Mouse (Mus musculus): ENCODE data around the gene Dennd1a. TPM values are rescaled to one million over a fixed set of nuclear protein-coding genes. Genes with fewer than 3 reads are reported as not detected.

Dennd1a gene
- polyA plus RNA-seq, 1 experiment from 2014 or later = 3.1 TPM

- DNase-seq (ENCODE audit: low spot score) (no peak), ATAC-seq (ENCODE audit: low FRiP score, low TSS enrichment) (no peak)
- H3K4me1 ChIP-seq (replicated peaks; ENCODE audit: control insufficient read depth, insufficient read depth) = no peaks in the 10 kb centered on the region
- H3K4me3 ChIP-seq (ENCODE audit: low read depth, low read length) = no peak overlapping the region
- no peak overlapping the region for H3K9ac ChIP-seq (ENCODE audit: low read length)
- no peaks in the 10 kb centered on the region for H3K9me3 ChIP-seq (ENCODE audit: control insufficient read depth, low read length)
- H3K27me3 ChIP-seq (ENCODE audit: control insufficient read depth, insufficient read depth, low read length) = no peaks in the 10 kb centered on the region
- no peak overlapping the region for H3K27ac ChIP-seq (replicated peaks)
- no peaks in the 10 kb centered on the region for H3K36me3 ChIP-seq (ENCODE audit: control insufficient read depth, insufficient read depth, low read length)
- WGBS = 80% methylated on average over 9 of the region's 9 CpGs
- H3K4me2 ChIP-seq (replicated peaks; ENCODE audit: low read depth) = no peak overlapping the region
- no peak for TF ChIP-seq EP300 (optimal IDR thresholded peaks at IDR 0.05)
- TF ChIP-seq CTCF (IDR thresholded peaks at IDR 0.05; ENCODE audit: low read depth) = no peak
Measured at GRCm38 (mm10) chr2:38003183-38003680, 284.0 kb downstream of the Dennd1a start.

- no peak overlapping the region for H3K4me3 ChIP-seq (ENCODE audit: low read depth, low read length)
- WGBS = 85% methylated on average over 1 of the region's 1 CpGs
Measured at GRCm38 (mm10) chr2:38001004-38001403, 286.2 kb downstream of the Dennd1a start.

GRCm38 (mm10) chr2:37997966-37998365 lies 289.2 kb downstream of the Dennd1a start:
- H3K4me3 ChIP-seq (ENCODE audit: low read depth, low read length) = no peak overlapping the region
- no peaks in the 10 kb centered on the region for H3K4me1 ChIP-seq (replicated peaks; ENCODE audit: control insufficient read depth, insufficient read depth)
- H3K9me3 ChIP-seq (ENCODE audit: control insufficient read depth, low read length) = no peaks in the 10 kb centered on the region
- TF ChIP-seq EP300 (optimal IDR thresholded peaks at IDR 0.05) (no peak), CTCF (IDR thresholded peaks at IDR 0.05; ENCODE audit: low read depth) (no peak)
- no peak overlapping the region for H3K4me2 ChIP-seq (replicated peaks; ENCODE audit: low read depth)
- ATAC-seq (ENCODE audit: low FRiP score, low TSS enrichment) = no peak
- no peak for DNase-seq (ENCODE audit: low spot score)
- 69% methylated on average over 3 of the region's 3 CpGs for WGBS
- no peaks in the 10 kb centered on the region for H3K36me3 ChIP-seq (ENCODE audit: control insufficient read depth, insufficient read depth, low read length)
- no peak overlapping the region for H3K27ac ChIP-seq (replicated peaks)
- H3K27me3 ChIP-seq (ENCODE audit: control insufficient read depth, insufficient read depth, low read length) = no peaks in the 10 kb centered on the region
- no peak overlapping the region for H3K9ac ChIP-seq (ENCODE audit: low read length)

More at GRCm38 (mm10) chr2:38001004-38001403, 286.2 kb downstream of the Dennd1a start:
- no peak for ATAC-seq (ENCODE audit: low FRiP score, low TSS enrichment)
- H3K9me3 ChIP-seq (ENCODE audit: control insufficient read depth, low read length) = no peaks in the 10 kb centered on the region
- no peak for DNase-seq (ENCODE audit: low spot score)
- no peaks in the 10 kb centered on the region for H3K4me1 ChIP-seq (replicated peaks; ENCODE audit: control insufficient read depth, insufficient read depth)
- H3K9ac ChIP-seq (ENCODE audit: low read length) = no peak overlapping the region
- H3K27me3 ChIP-seq (ENCODE audit: control insufficient read depth, insufficient read depth, low read length) = no peaks in the 10 kb centered on the region
- no peak overlapping the region for H3K27ac ChIP-seq (replicated peaks)
- H3K36me3 ChIP-seq (ENCODE audit: control insufficient read depth, insufficient read depth, low read length) = no peaks in the 10 kb centered on the region
- no peak overlapping the region for H3K4me2 ChIP-seq (replicated peaks; ENCODE audit: low read depth)
- TF ChIP-seq EP300 (optimal IDR thresholded peaks at IDR 0.05) (no peak), CTCF (IDR thresholded peaks at IDR 0.05; ENCODE audit: low read depth) (no peak)

DNA sequence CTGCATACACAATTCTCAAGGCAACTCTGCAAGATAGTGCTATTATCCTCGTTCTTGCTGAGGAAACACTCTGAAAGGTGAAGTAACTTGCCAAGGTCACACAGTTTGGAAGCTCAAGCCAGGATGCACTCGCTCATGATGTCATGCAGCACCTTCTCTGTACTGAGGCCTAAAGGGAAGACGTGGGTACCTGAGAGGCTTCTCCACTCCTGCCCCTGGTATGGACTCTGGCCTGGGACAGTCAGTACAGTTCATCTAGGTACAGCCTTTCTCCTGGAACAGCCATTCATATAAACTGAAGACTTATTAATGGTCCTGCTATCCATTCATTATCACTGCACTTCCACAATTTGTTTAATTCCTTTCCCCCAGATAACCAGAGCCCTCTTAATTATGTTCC lies 298.1 kb downstream of the Dennd1a start:
- ATAC-seq (ENCODE audit: low FRiP score, low TSS enrichment) = no peak
- WGBS = 86% methylated on average over 3 of the region's 3 CpGs
- no peak overlapping the region for H3K9ac ChIP-seq (ENCODE audit: low read length)

GRCm38 (mm10) chr2:37988301-37988700 lies 298.9 kb downstream of the Dennd1a start:
- 97% methylated on average over 1 of the region's 1 CpGs for WGBS
- TF ChIP-seq CTCF (IDR thresholded peaks at IDR 0.05; ENCODE audit: low read depth) (no peak), EP300 (optimal IDR thresholded peaks at IDR 0.05) (no peak)
- Histone ChIP-seq H3K27me3 (ENCODE audit: control insufficient read depth, insufficient read depth, low read length) (no peaks in the 10 kb centered on the region), H3K9me3 (ENCODE audit: control insufficient read depth, low read length) (no peaks in the 10 kb centered on the region), H3K9ac (ENCODE audit: low read length) (no peak overlapping the region), H3K27ac (replicated peaks) (no peak overlapping the region), H3K4me2 (replicated peaks; ENCODE audit: low read depth) (no peak overlapping the region), H3K4me3 (ENCODE audit: low read depth, low read length) (no peak overlapping the region), H3K4me1 (replicated peaks; ENCODE audit: control insufficient read depth, insufficient read depth) (no peaks in the 10 kb centered on the region), H3K36me3 (ENCODE audit: control insufficient read depth, insufficient read depth, low read length) (no peaks in the 10 kb centered on the region)
- ATAC-seq (ENCODE audit: low FRiP score, low TSS enrichment) (no peak), DNase-seq (ENCODE audit: low spot score) (no peak)

More for the DNA sequence above, 298.1 kb downstream of the Dennd1a start:
- DNase-seq (ENCODE audit: low spot score) = no peak
- H3K27ac ChIP-seq (replicated peaks) = no peak overlapping the region
- H3K4me1 ChIP-seq (replicated peaks; ENCODE audit: control insufficient read depth, insufficient read depth) = no peaks in the 10 kb centered on the region
- no peak for TF ChIP-seq EP300 (optimal IDR thresholded peaks at IDR 0.05)
- no peak for TF ChIP-seq CTCF (IDR thresholded peaks at IDR 0.05; ENCODE audit: low read depth)
- H3K9me3 ChIP-seq (ENCODE audit: control insufficient read depth, low read length) = no peaks in the 10 kb centered on the region
- no peak overlapping the region for H3K4me2 ChIP-seq (replicated peaks; ENCODE audit: low read depth)
- H3K36me3 ChIP-seq (ENCODE audit: control insufficient read depth, insufficient read depth, low read length) = no peaks in the 10 kb centered on the region
- H3K27me3 ChIP-seq (ENCODE audit: control insufficient read depth, insufficient read depth, low read length) = no peaks in the 10 kb centered on the region
- no peak overlapping the region for H3K4me3 ChIP-seq (ENCODE audit: low read depth, low read length)

GRCm38 (mm10) chr2:37985690-37986222 lies 301.4 kb downstream of the Dennd1a start:
- Histone ChIP-seq H3K27ac (replicated peaks) (no peak overlapping the region), H3K4me1 (replicated peaks; ENCODE audit: control insufficient read depth, insufficient read depth) (no peaks in the 10 kb centered on the region), H3K9ac (ENCODE audit: low read length) (no peak overlapping the region), H3K4me2 (replicated peaks; ENCODE audit: low read depth) (no peak overlapping the region), H3K4me3 (ENCODE audit: low read depth, low read length) (no peak overlapping the region), H3K36me3 (ENCODE audit: control insufficient read depth, insufficient read depth, low read length) (no peaks in the 10 kb centered on the region), H3K9me3 (ENCODE audit: control insufficient read depth, low read length) (no peaks in the 10 kb centered on the region), H3K27me3 (ENCODE audit: control insufficient read depth, insufficient read depth, low read length) (no peaks in the 10 kb centered on the region)
- WGBS = 60% methylated on average over 5 of the region's 5 CpGs
- DNase-seq (ENCODE audit: low spot score) (no peak), ATAC-seq (ENCODE audit: low FRiP score, low TSS enrichment) (no peak)
- no peak for TF ChIP-seq EP300 (optimal IDR thresholded peaks at IDR 0.05)
- TF ChIP-seq CTCF (IDR thresholded peaks at IDR 0.05; ENCODE audit: low read depth) = no peak

Data from stomach, postnatal 0 days (tissue).